Mouse (Mus musculus): ENCODE data around the gene Pin4. TPM values are rescaled to one million over a fixed set of nuclear protein-coding genes. Genes with fewer than 3 reads are reported as not detected.

Gene Pin4
- 76.5 TPM for polyA plus RNA-seq (2021)

DNA sequence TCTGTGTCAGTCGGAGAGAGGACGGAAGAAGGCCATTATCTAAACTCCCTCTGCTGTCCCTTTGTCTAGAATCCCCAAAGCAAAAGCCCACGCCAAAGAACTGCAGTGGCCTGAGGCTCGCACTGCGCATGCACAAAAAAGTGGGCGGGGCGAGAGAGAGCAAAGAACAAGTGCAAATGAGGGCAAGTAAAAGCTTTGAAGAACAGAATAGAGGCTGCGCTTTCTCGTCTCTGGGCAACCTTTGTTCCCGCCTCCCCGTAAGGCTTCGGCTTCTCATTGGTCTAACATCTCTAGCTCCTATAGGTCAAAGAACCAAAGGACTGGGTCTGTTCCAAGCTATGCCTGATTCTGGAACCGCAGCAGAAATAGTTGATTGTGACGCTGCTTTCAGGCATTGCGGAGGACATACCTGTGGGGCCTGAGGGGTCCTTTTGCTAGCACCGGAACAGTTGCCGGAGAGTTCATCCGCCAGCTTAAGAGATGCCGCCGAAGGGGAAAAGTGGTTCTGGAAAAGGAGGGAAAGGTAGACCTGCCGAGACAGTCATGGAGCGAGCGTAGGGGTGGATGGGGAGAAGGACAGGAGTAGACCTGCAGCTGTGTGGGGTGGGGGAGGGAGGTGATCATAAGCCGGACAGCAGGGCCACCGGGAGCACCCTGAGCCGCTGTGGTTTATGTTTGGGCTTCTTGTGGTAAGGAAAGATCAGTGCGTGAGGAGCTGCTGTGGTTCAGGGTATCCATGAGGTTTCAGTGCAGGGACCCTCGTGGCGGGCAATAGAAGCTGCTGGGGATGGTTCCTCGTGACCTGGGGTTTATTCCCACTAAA lies at the start of gene Pin4:
Gene Pin4 (plus strand): TSS at position 406 of the 823 bp plus-strand sequence.
- in situ Hi-C loops (cut with MboI; ENCODE audit: low pct_unique_long_range_greater_than_20kb): loop anchor here (5.0 kb wide), 1 partner anchor 42 kb away; no protein-coding TSS in a partner anchor

DNA sequence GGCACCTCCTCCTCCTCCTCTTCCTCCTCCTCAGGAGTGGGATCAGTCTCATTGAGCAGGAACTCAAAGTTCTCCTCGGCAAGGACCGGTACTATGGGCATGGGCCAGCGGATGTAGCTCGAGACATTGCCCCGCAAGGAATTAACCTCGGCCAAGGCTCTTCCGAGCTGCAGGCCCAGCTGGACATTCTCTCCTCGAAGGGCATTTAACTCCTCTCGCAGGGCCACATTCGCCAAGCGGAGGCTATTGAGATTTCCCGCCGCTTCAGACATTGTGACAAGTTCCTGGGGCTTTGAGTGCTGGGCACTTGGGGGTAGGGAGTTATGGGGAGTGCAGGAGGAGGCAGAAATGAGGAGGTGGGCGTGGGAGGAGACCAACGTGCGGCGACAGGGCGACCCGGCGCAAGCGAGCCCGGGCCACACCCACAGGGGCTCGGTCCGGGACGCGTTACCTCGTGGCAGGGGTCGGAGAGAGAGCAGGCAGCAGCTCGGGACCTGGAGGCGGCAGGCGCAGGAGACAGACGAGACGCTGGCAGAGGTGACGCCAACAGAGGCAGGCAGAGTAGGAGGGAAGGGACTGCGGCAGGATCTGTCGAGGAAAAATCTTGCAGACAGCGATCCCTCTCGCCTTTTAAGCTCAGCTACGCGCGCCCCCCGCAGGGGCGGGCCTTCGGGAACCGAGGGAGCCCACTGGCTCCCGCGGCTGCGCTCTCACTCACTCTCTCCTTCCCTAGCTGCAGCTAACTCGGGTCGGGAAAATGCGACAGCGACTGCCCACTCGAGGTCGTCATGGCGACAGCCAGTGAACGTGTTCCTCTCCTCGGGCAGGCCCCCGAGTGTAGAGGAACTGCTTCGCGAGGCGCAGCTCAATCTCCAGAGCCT lies 48.4 kb upstream of the Pin4 start, which contains the start of gene Rtl5:
Gene Rtl5 (minus strand): TSS at position 714 of the 881 bp plus-strand sequence.
- CTCF ChIA-PET: interaction anchor here (1.2 kb wide), 2 partner anchors 17 to 117 kb away, joined by 3 to 4 read pairs; no protein-coding TSS in a partner anchor
- in situ Hi-C loops (cut with MboI; ENCODE audit: low pct_unique_long_range_greater_than_20kb): no loop called here
- peaks cover 12% of the 10 kb centered on the region for H3K27me3 ChIP-seq
- TF ChIP-seq CTCF (IDR thresholded peaks at IDR 0.05): no peak
- DNase-seq (ENCODE audit: low read depth, low spot score) (no peak), ATAC-seq (peak; percentile 74)
- POLR2A ChIA-PET: interaction anchor here (0.6 kb wide), 2 partner anchors 262 to 1892 kb away, joined by 3 to 4 read pairs; no protein-coding TSS in a partner anchor

More for the DNA sequence above, at the start of gene Pin4:
- H3K27me3 ChIP-seq: peaks cover 2% of the 10 kb centered on the region
- TF ChIP-seq CTCF (IDR thresholded peaks at IDR 0.05): no peak
- POLR2A ChIA-PET: interaction anchor here (0.7 kb wide), 1 partner anchor 77 kb away, joined by 5 read pairs; no protein-coding TSS in a partner anchor
- DNase-seq (ENCODE audit: low read depth, low spot score) (peak; percentile 93), ATAC-seq (peak; percentile 89)
- CTCF ChIA-PET: interaction anchor here (0.9 kb wide), 1 partner anchor 15 kb away, joined by 3 read pairs; no protein-coding TSS in a partner anchor

DNA sequence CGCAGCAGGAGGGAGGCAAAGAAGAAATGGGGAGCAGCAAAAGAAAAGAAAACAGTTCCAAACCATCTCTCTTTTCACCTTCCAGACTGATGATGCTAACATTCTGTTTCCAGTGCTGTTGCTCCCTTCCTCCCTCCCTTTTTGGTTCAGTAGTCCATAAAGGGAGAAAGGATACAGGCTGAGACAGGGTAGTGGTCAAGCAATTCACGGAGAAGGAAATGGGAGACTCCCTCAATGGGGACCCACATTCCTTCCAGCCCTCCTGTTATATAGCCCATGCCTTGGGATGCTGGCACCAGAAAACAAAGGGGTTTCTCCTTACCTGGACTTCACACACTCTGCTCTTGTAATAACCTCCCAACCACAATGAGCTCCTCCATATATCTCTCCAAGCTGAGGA lies 47.7 kb upstream of the Pin4 start:
- POLR2A ChIA-PET: interaction anchor here (0.6 kb wide), 2 partner anchors 262 to 1892 kb away, joined by 3 to 4 read pairs; no protein-coding TSS in a partner anchor
- in situ Hi-C loops (cut with MboI; ENCODE audit: low pct_unique_long_range_greater_than_20kb): no loop called here

DNA sequence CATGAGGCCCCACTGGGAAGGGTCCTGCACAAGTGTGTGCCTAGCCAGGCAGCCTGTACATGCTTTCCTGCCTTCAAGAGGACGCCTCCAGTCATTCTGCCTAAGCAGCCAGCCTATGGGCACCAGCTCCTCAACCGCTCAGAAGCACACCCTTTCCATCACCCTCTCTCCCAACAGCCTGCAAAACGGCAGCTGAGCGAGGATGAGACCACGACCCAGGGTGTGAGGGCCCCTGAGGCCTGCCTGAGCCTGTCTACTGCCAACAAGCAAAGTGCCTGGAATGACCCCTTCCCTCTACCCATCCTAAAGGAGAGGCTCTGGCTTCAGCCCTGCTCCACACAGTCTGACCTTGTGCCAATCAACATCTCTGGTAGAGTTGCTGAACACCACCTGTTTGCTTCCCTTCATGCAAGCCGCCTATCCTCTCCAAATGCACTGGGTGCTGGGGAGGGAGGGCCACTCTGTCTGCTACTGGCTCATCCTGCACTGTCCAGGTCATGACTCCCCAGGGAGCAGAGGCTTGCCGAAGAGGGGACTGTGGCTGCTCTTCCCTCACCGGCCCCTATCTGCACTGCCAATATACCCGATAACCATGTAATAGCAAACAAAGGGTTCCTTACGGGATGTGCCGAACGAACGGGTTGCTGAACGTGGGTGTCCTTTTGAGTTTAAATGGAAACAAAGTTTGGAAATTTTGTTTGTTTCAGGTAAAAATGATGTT lies 45.5 kb upstream of the Pin4 start:
- ChIA-PET CTCF (no interaction called here), POLR2A (interaction anchor here (0.6 kb wide), 1 partner anchor 387 kb away, joined by 4 read pairs; no protein-coding TSS in a partner anchor)
- peaks cover 17% of the 10 kb centered on the region for H3K27me3 ChIP-seq
- in situ Hi-C loops (cut with MboI; ENCODE audit: low pct_unique_long_range_greater_than_20kb): no loop called here
- ATAC-seq (no peak), DNase-seq (ENCODE audit: low read depth, low spot score) (no peak)
- TF ChIP-seq CTCF (IDR thresholded peaks at IDR 0.05): no peak

More for the DNA sequence above, 47.7 kb upstream of the Pin4 start:
- DNase-seq (ENCODE audit: low read depth, low spot score) (no peak), ATAC-seq (no peak)
- peaks cover 16% of the 10 kb centered on the region for H3K27me3 ChIP-seq
- TF ChIP-seq CTCF (IDR thresholded peaks at IDR 0.05): no peak
- CTCF ChIA-PET: interaction anchor here (1.2 kb wide), 1 partner anchor 117 kb away, joined by 4 read pairs; no protein-coding TSS in a partner anchor

DNA sequence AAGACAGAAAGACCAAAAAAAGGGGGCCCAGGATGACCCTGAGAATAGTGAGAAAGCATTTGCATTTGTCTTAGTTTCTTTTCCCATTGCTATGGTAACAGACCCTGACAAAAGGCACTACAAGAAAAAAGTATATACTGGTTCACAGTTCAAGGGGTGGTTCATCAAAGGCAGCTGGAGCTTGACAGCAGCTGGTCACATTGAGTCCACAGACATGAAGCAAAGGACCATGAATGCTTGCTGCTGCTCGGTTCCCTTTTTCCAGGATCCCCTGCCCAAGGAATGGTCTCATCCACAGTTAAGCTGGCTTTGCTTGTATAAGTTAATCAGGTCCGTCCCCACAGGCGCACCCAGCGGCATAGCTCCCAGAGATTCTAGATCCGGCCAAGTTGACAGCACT lies 44.8 kb upstream of the Pin4 start:
- no peak for TF ChIP-seq CTCF (IDR thresholded peaks at IDR 0.05)
- POLR2A ChIA-PET: no interaction called here
- ATAC-seq: no peak

DNA sequence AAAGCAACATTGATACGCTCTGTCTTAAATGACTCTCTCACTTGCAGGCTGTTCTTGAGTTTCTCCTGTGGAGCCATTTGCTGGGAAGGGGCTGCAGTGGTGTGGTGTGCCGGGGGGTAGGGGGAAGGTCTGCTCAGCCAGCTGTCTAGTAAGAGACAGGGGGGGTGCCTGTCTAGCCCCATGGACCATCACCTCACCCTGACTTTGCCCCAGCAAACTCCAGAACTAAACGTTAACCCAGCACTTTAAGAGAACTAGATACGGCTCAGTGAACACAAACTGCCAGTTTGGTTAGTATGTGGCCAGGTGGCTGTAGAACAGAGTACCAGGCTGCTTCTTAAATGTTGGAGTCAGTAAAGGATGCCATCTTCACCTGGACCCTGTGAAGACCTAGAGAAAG lies 44.1 kb upstream of the Pin4 start:
- in situ Hi-C loops (cut with MboI; ENCODE audit: low pct_unique_long_range_greater_than_20kb): loop anchor here (5.0 kb wide), 1 partner anchor 42 kb away; the partner anchor contains the start of gene Pin4
- DNase-seq (ENCODE audit: low read depth, low spot score) (no peak), ATAC-seq (no peak)
- H3K27me3 ChIP-seq: peaks cover 18% of the 10 kb centered on the region
- no peak for TF ChIP-seq CTCF (IDR thresholded peaks at IDR 0.05)
- ChIA-PET POLR2A (no interaction called here), CTCF (no interaction called here)

More for the DNA sequence above, 44.8 kb upstream of the Pin4 start:
- in situ Hi-C loops (cut with MboI; ENCODE audit: low pct_unique_long_range_greater_than_20kb): no loop called here
- H3K27me3 ChIP-seq: peaks cover 14% of the 10 kb centered on the region
- CTCF ChIA-PET: no interaction called here
- DNase-seq (ENCODE audit: low read depth, low spot score): no peak

DNA sequence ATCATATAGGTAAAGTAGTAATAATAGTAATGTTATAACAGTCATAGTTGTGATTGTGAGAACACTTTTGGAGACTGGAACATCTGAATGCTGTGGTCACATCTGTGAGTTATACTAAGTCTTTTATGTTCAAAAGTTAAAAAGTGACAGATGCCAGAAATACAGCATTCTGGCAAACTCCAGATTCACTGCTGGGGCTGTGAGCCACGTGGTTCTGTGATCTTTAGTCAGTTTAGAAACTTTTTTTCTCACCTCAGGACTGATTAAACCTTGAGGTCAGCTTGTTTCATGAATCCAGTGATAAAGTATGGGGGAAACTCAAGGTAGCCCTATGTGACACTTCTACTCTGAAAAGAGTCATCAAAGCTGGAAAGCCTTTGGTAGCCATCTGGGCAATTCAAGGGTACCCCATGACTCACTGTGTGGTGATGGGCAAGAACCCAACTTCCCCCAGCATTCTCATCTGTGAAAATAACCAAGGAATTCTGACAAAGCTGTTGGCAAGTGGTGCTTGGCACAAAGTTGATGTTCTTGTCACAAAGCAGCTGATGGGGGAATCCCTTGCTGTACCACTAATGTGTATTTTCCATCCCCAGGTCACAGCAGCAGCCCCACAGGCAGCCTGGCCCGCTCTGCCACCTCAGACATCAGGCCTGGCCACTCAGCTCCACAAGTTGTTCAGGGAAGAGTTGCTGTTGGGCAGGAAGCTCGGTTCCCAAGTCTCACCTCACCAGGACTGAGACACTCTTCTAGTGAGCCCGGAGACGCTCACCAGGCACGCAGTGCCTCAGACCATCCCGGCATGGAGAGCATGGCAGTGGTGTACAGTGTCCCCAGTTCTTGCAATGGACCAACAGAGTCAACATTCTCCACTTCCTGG lies 42.1 kb upstream of the Pin4 start:
- ATAC-seq (peak; percentile 31), DNase-seq (ENCODE audit: low read depth, low spot score) (peak; percentile 43)
- ChIA-PET CTCF (interaction anchor here (1.0 kb wide), 1 partner anchor 10 kb away, joined by 4 read pairs; no protein-coding TSS in a partner anchor), POLR2A (no interaction called here)
- TF ChIP-seq CTCF (IDR thresholded peaks at IDR 0.05): no peak
- in situ Hi-C loops (cut with MboI; ENCODE audit: low pct_unique_long_range_greater_than_20kb): loop anchor here (5.0 kb wide), 1 partner anchor 40 kb away; the partner anchor contains the start of gene Pin4
- H3K27me3 ChIP-seq: peaks cover 18% of the 10 kb centered on the region

DNA sequence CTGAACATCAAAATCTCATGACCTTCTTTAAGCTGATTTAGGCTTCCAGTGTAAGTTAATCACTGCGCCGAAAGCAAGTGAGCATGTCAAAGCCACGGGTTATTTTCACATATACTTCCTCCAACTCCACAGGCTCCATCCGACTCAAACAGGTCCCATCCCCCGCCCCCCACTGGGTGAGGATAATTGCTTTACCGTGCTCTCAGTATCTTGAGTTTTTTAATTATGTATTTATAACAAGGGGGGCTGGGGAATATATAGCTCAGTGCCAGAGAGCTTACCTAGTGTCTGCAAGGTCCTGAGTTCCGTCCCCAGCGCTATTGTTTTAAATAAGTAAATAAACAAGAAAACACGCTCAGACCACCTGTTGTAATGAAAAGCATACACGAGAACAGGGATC lies 38.2 kb upstream of the Pin4 start:
- in situ Hi-C loops (cut with MboI; ENCODE audit: low pct_unique_long_range_greater_than_20kb): no loop called here
- DNase-seq (ENCODE audit: low read depth, low spot score) (no peak), ATAC-seq (no peak)
- no peak for TF ChIP-seq CTCF (IDR thresholded peaks at IDR 0.05)
- CTCF ChIA-PET: no interaction called here
- POLR2A ChIA-PET: no interaction called here
- peaks cover 17% of the 10 kb centered on the region for H3K27me3 ChIP-seq
